Mouse (Mus musculus): ENCODE measurements around the gene Gm36245. TPM values are rescaled to one million over a fixed set of nuclear protein-coding genes. Genes with fewer than 3 reads are reported as not detected.

Gene Gm36245
- polyA plus RNA-seq (2014; fragmentation: Nextera tagmentation; extraction: Ambion mirVana) = not detected in 2 replicates

GRCm38 (mm10) chr15:77598958-77599357 lies at the start of gene Gm36245:
Gene Gm36245, plus strand, starts transcription at chr15:77599258.
- Histone ChIP-seq H3K36me3 (ENCODE audit: control insufficient read depth, insufficient read depth, low read length) (no peaks in the 10 kb centered on the region), H3K27ac (ENCODE audit: low read depth, low read length) (no peak within 1 kb of the TSS), H3K4me2 (no peak within 1 kb of the TSS), H3K4me1 (ENCODE audit: control insufficient read depth, insufficient read depth, low read length) (no peaks in the 10 kb centered on the region), H3K4me3 (ENCODE audit: low read depth, low read length) (no peak within 1 kb of the TSS), H3K27me3 (ENCODE audit: control insufficient read depth, insufficient read depth, low read length) (no peaks in the 10 kb centered on the region), H3K9ac (ENCODE audit: low read depth, low read length) (no peak within 1 kb of the TSS), H3K9me3 (replicated peaks; ENCODE audit: control insufficient read depth, low read length) (no peaks in the 10 kb centered on the region)
- no peak for ATAC-seq (replicated peaks; ENCODE audit: insufficient number of reproducible peaks, low FRiP score, low TSS enrichment)
- 56% methylated on average over 1 of the region's 1 CpGs for WGBS (ENCODE audit: insufficient replicate concordance)

- no peaks in the 10 kb centered on the region for H3K36me3 ChIP-seq (ENCODE audit: control insufficient read depth, insufficient read depth, low read length)
- H3K4me1 ChIP-seq (ENCODE audit: control insufficient read depth, insufficient read depth, low read length) = no peaks in the 10 kb centered on the region
Measured at GRCm38 (mm10) chr15:77561792-77562191, 37.3 kb upstream of the Gm36245 start, which contains the start of gene 1700025B11Rik. Gene 1700025B11Rik, minus strand, starts transcription at chr15:77561892.

GRCm38 (mm10) chr15:77563219-77563618 lies 35.8 kb upstream of the Gm36245 start:
- H3K36me3 ChIP-seq (ENCODE audit: control insufficient read depth, insufficient read depth, low read length) = no peaks in the 10 kb centered on the region
- no peaks in the 10 kb centered on the region for H3K9me3 ChIP-seq (replicated peaks; ENCODE audit: control insufficient read depth, low read length)
- no peak overlapping the region for H3K27ac ChIP-seq (ENCODE audit: low read depth, low read length)
- H3K4me1 ChIP-seq (ENCODE audit: control insufficient read depth, insufficient read depth, low read length) = no peaks in the 10 kb centered on the region
- H3K4me3 ChIP-seq (ENCODE audit: low read depth, low read length) = no peak overlapping the region
- no peaks in the 10 kb centered on the region for H3K27me3 ChIP-seq (ENCODE audit: control insufficient read depth, insufficient read depth, low read length)
- H3K4me2 ChIP-seq = no peak overlapping the region
- H3K9ac ChIP-seq (ENCODE audit: low read depth, low read length) = no peak overlapping the region
- ATAC-seq (replicated peaks; ENCODE audit: insufficient number of reproducible peaks, low FRiP score, low TSS enrichment) = no peak

More at GRCm38 (mm10) chr15:77561792-77562191, 37.3 kb upstream of the Gm36245 start, which contains the start of gene 1700025B11Rik:
- no peak within 1 kb of the TSS for H3K4me2 ChIP-seq
- no peak within 1 kb of the TSS for H3K27ac ChIP-seq (ENCODE audit: low read depth, low read length)
- no peak for ATAC-seq (replicated peaks; ENCODE audit: insufficient number of reproducible peaks, low FRiP score, low TSS enrichment)
- H3K4me3 ChIP-seq (ENCODE audit: low read depth, low read length) = no peak within 1 kb of the TSS
- H3K9me3 ChIP-seq (replicated peaks; ENCODE audit: control insufficient read depth, low read length) = no peaks in the 10 kb centered on the region
- no peaks in the 10 kb centered on the region for H3K27me3 ChIP-seq (ENCODE audit: control insufficient read depth, insufficient read depth, low read length)
- no peak within 1 kb of the TSS for H3K9ac ChIP-seq (ENCODE audit: low read depth, low read length)

- WGBS (ENCODE audit: insufficient replicate concordance) = 86% methylated on average over 2 of the region's 2 CpGs
- Histone ChIP-seq H3K4me2 (no peak overlapping the region), H3K27me3 (ENCODE audit: control insufficient read depth, insufficient read depth, low read length) (no peaks in the 10 kb centered on the region), H3K9me3 (replicated peaks; ENCODE audit: control insufficient read depth, low read length) (peaks cover 6% of the 10 kb centered on the region), H3K9ac (ENCODE audit: low read depth, low read length) (no peak overlapping the region), H3K27ac (ENCODE audit: low read depth, low read length) (no peak overlapping the region), H3K36me3 (ENCODE audit: control insufficient read depth, insufficient read depth, low read length) (no peaks in the 10 kb centered on the region), H3K4me3 (ENCODE audit: low read depth, low read length) (no peak overlapping the region), H3K4me1 (ENCODE audit: control insufficient read depth, insufficient read depth, low read length) (no peaks in the 10 kb centered on the region)
- no peak for ATAC-seq (replicated peaks; ENCODE audit: insufficient number of reproducible peaks, low FRiP score, low TSS enrichment)
Measured at GRCm38 (mm10) chr15:77578801-77579200, 20.3 kb upstream of the Gm36245 start.

- Histone ChIP-seq H3K9ac (ENCODE audit: low read depth, low read length) (no peak overlapping the region), H3K4me3 (ENCODE audit: low read depth, low read length) (no peak overlapping the region), H3K27ac (ENCODE audit: low read depth, low read length) (no peak overlapping the region), H3K36me3 (ENCODE audit: control insufficient read depth, insufficient read depth, low read length) (no peaks in the 10 kb centered on the region), H3K27me3 (ENCODE audit: control insufficient read depth, insufficient read depth, low read length) (no peaks in the 10 kb centered on the region), H3K4me1 (ENCODE audit: control insufficient read depth, insufficient read depth, low read length) (no peaks in the 10 kb centered on the region), H3K9me3 (replicated peaks; ENCODE audit: control insufficient read depth, low read length) (peaks cover 9% of the 10 kb centered on the region), H3K4me2 (no peak overlapping the region)
- WGBS (ENCODE audit: insufficient replicate concordance) = 82% methylated on average over 4 of the region's 4 CpGs
- no peak for ATAC-seq (replicated peaks; ENCODE audit: insufficient number of reproducible peaks, low FRiP score, low TSS enrichment)
Measured at GRCm38 (mm10) chr15:77579311-77579710, 19.7 kb upstream of the Gm36245 start.

GRCm38 (mm10) chr15:77581681-77582080 lies 17.4 kb upstream of the Gm36245 start:
- ATAC-seq (replicated peaks; ENCODE audit: insufficient number of reproducible peaks, low FRiP score, low TSS enrichment) = peak; percentile 55; the same call in 1 of the 2 replicates
- Histone ChIP-seq H3K27ac (ENCODE audit: low read depth, low read length) (0 out of 2 replicates have a peak overlapping the region, but pooled peaks have one; percentile 36), H3K4me1 (ENCODE audit: control insufficient read depth, insufficient read depth, low read length) (no peaks in the 10 kb centered on the region), H3K4me3 (ENCODE audit: low read depth, low read length) (no peak overlapping the region), H3K4me2 (no peak overlapping the region), H3K27me3 (ENCODE audit: control insufficient read depth, insufficient read depth, low read length) (no peaks in the 10 kb centered on the region), H3K9me3 (replicated peaks; ENCODE audit: control insufficient read depth, low read length) (peaks cover 9% of the 10 kb centered on the region), H3K36me3 (ENCODE audit: control insufficient read depth, insufficient read depth, low read length) (no peaks in the 10 kb centered on the region), H3K9ac (ENCODE audit: low read depth, low read length) (no peak overlapping the region)
- WGBS (ENCODE audit: insufficient replicate concordance) = 52% methylated on average over 1 of the region's 1 CpGs

- no peaks in the 10 kb centered on the region for H3K4me1 ChIP-seq (ENCODE audit: control insufficient read depth, insufficient read depth, low read length)
- no peak for ATAC-seq (replicated peaks; ENCODE audit: insufficient number of reproducible peaks, low FRiP score, low TSS enrichment)
- H3K9me3 ChIP-seq (replicated peaks; ENCODE audit: control insufficient read depth, low read length) = peaks cover 9% of the 10 kb centered on the region
- H3K9ac ChIP-seq (ENCODE audit: low read depth, low read length) = no peak overlapping the region
- H3K27ac ChIP-seq (ENCODE audit: low read depth, low read length) = no peak overlapping the region
- H3K4me3 ChIP-seq (ENCODE audit: low read depth, low read length) = no peak overlapping the region
- no peaks in the 10 kb centered on the region for H3K36me3 ChIP-seq (ENCODE audit: control insufficient read depth, insufficient read depth, low read length)
- no peaks in the 10 kb centered on the region for H3K27me3 ChIP-seq (ENCODE audit: control insufficient read depth, insufficient read depth, low read length)
- H3K4me2 ChIP-seq = no peak overlapping the region
Measured at GRCm38 (mm10) chr15:77587026-77587425, 12.0 kb upstream of the Gm36245 start.

GRCm38 (mm10) chr15:77588981-77589380 lies 10.1 kb upstream of the Gm36245 start:
- H3K4me2 ChIP-seq = no peak overlapping the region
- ATAC-seq (replicated peaks; ENCODE audit: insufficient number of reproducible peaks, low FRiP score, low TSS enrichment) = no peak
- no peaks in the 10 kb centered on the region for H3K36me3 ChIP-seq (ENCODE audit: control insufficient read depth, insufficient read depth, low read length)
- H3K9me3 ChIP-seq (replicated peaks; ENCODE audit: control insufficient read depth, low read length) = peaks cover 2% of the 10 kb centered on the region; the same call in 1 of the 2 replicates
- H3K27me3 ChIP-seq (ENCODE audit: control insufficient read depth, insufficient read depth, low read length) = no peaks in the 10 kb centered on the region
- no peak overlapping the region for H3K4me3 ChIP-seq (ENCODE audit: low read depth, low read length)
- no peak overlapping the region for H3K9ac ChIP-seq (ENCODE audit: low read depth, low read length)
- H3K4me1 ChIP-seq (ENCODE audit: control insufficient read depth, insufficient read depth, low read length) = no peaks in the 10 kb centered on the region
- no peak overlapping the region for H3K27ac ChIP-seq (ENCODE audit: low read depth, low read length)

- Histone ChIP-seq H3K9me3 (replicated peaks; ENCODE audit: control insufficient read depth, low read length) (no peaks in the 10 kb centered on the region), H3K9ac (ENCODE audit: low read depth, low read length) (no peak overlapping the region), H3K36me3 (ENCODE audit: control insufficient read depth, insufficient read depth, low read length) (no peaks in the 10 kb centered on the region), H3K27me3 (ENCODE audit: control insufficient read depth, insufficient read depth, low read length) (no peaks in the 10 kb centered on the region), H3K27ac (ENCODE audit: low read depth, low read length) (no peak overlapping the region), H3K4me3 (ENCODE audit: low read depth, low read length) (no peak overlapping the region), H3K4me1 (ENCODE audit: control insufficient read depth, insufficient read depth, low read length) (no peaks in the 10 kb centered on the region), H3K4me2 (no peak overlapping the region)
- ATAC-seq (replicated peaks; ENCODE audit: insufficient number of reproducible peaks, low FRiP score, low TSS enrichment) = no peak
- WGBS (ENCODE audit: insufficient replicate concordance) = 63% methylated on average over 2 of the region's 2 CpGs
Measured at GRCm38 (mm10) chr15:77590881-77591280, 8.2 kb upstream of the Gm36245 start.
